Mouse (Mus musculus): ENCODE measurements at regions not wholly inside any gene's neighbourhood (a gene's known extent, or its start where the extent isn't known, plus 50 kb on each side); places are given as distances from the start of the nearest gene placed in this dataset.

DNA sequence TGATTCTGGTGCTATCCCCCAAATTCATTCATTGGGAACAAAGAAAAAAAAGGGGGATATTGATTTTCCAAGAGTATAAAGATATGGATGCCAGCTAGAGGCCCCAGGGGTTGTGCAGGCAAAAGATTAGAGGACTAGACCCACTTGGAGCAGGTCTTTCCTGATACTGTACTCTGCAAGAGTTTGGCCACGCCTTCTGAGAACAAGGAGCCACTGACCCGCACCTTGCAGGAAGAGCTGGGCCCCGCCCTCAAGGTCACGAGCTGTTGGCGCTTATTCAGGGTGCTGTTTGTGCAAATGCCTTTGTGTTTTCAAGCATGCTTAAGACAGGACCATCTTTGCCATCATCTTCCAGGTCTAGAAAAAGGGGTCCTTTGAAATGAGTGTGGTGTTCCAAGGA lies 54.5 kb upstream of the Slc7a1 start:
- no peak for DNase-seq

DNA sequence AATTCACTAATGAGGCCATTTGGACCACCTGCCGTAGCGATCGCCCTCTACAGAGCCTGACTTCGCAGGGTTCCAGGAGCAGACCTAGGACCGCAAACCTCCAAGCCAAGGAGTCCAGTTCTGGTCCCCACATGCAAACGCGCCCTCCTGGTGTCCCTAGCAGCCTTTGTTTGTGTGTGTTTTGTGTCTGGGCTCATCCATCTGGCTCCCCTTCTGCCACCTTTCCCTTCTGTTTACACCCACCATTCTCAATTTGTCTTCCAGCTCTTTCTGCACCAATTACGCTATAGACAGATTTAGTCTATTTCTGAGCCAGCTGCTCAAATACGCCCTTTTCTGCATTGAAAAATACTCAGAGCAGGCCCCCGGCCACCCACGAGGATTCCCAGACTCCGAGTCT lies 54.1 kb upstream of the Slc7a1 start:
- DNase-seq: peak; percentile 24

GRCm38 (mm10) chr5:148452909-148453632 lies 53.4 kb upstream of the Slc7a1 start:
- DNase-seq: no peak

DNA sequence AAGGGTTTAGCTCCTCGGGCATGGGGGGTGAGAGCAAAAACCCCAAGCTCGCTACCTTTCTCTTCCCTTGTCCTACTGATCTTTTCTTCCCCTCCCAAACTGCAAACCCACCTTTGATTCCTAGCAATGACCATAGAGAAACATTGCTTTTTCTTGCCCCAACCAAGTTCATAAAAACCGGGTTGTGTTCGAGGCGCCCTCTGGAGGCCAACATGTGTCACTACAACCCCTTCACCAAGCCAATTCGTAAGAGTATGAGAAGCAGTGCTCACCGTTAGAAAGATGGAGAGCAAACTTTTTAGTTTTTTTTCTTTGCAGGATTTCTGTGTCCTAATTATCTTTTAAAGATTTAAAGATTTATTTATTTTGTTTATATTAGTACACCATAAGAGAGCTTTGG lies 52.1 kb upstream of the Slc7a1 start:
- DNase-seq: peak; percentile 69

- no peak for DNase-seq
These were observed 51.2 kb upstream of the Slc7a1 start for GRCm38 (mm10) chr5:148450924-148451323.

Measured in right cerebral cortex, postnatal 4 days (tissue).